Mouse (Mus musculus) brain, adult 10 weeks (tissue): Measurements from ENCODE around the gene Ctla4. TPM values are rescaled to one million over a fixed set of nuclear protein-coding genes. Genes with fewer than 3 reads are reported as not detected.

Experiments used
- polyA plus RNA-seq: library from polyadenylated mRNA; stranded (reverse); fragments of 350-450 nt; fragmentation: Illumina TruSeq; extraction: RNeasy Lipid Tissue Mini Kit (QIAGEN cat#74804); gene quantifications from one replicate; pipeline ENCODE4 v1.2.3, GENCODE M21; 2015; ENCODE audit warnings: low read depth, low replicate concordance

Ctla4 gene
- polyA plus RNA-seq: not detected

DNA sequence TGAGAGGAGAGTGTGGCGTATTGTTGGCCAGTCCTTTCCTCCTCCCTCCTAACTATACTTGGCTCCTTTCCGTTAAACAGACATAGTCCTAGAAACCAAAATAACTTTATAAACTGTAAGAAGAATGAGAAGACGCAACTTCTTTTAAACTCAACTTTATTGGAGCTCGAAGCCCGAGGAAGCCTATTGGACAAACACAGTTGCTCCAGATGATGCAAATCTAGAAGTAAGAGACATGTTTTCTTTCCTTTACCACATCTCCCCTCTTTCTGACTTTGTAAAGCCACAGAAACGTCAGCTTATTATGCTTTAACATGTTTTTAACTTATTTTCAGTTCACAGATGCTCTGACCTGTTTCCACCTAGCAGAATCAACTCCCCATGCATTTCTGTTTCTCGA is at the start of gene Ctla4:
Gene Ctla4 (plus strand): TSS at position 20 of the 400 bp plus-strand sequence.

Other genes starting within 250 kb of the Ctla4 start
- 0.09 TPM for gene Cd28, start 170.2 kb upstream of the Ctla4 start, polyA plus RNA-seq
- gene Icos, start 90.9 kb downstream of the Ctla4 start, polyA plus RNA-seq: not detected